Mouse (Mus musculus) CH12.LX (cell line): Measurements from ENCODE around the gene Klhl24. TPM values are rescaled to one million over a fixed set of nuclear protein-coding genes. Genes with fewer than 3 reads are reported as not detected.

Experiments used
- DNase-seq: peaks from one replicate; pipeline ENCODE4 v3.0.0-alpha.2; 2013; ENCODE audit errors: extremely low read depth
- H3K27ac ChIP-seq: 2 replicates; pipeline ENCODE4 v1.5.1; 2012; ENCODE audit warnings: low read depth, mild to moderate bottlenecking, control low read depth, moderate library complexity; ENCODE audit not compliant: insufficient read depth
- H3K27me3 ChIP-seq: replicated peaks from 2 replicates; pipeline ENCODE3; 2012; ENCODE audit warnings: inconsistent platforms
- H3K36me3 ChIP-seq, 2 experiments: replicated peaks in 1 of 2; 2 replicates each; pipeline versions ENCODE3 to v1.6.1; 2012; ENCODE audit warnings: inconsistent platforms in 1 of 2, low read length in 1 of 2, mild to moderate bottlenecking in 1 of 2, mixed read lengths in 1 of 2, moderate library complexity in 1 of 2; ENCODE audit not compliant: control insufficient read depth in 1 of 2, insufficient read depth in 1 of 2
- H3K4me1 ChIP-seq, 2 experiments: 2 replicates each; pipeline ENCODE4 v1.6.1; 2012; ENCODE audit warnings: inconsistent platforms in 1 of 2, moderate library complexity in 1 of 2; ENCODE audit not compliant: insufficient read depth in 2 of 2, control insufficient read depth in 1 of 2
- H3K4me2 ChIP-seq: 2 replicates; pipeline ENCODE4 v1.6.1; 2012; ENCODE audit warnings: low read depth, mild to moderate bottlenecking, control low read depth; ENCODE audit not compliant: poor library complexity, insufficient read depth, severe bottlenecking
- H3K4me3 ChIP-seq, 3 experiments: fragments of 150-350 bp in 1 of 3; sonication (generic) in 1 of 3; replicated peaks in 1 of 3; 2 replicates each; pipeline versions ENCODE3 to v1.5.1; 2011 to 2012; ENCODE audit warnings: low read depth in 2 of 3, low read length in 2 of 3, mild to moderate bottlenecking in 2 of 3, moderate library complexity in 2 of 3, control low read depth in 1 of 3, improper control_type of control experiment in 1 of 3, inconsistent platforms in 1 of 3, mixed read lengths in 1 of 3; ENCODE audit not compliant: poor library complexity in 1 of 3
- H3K79me2 ChIP-seq: replicated peaks from 2 replicates; pipeline ENCODE4 v1.6.1; 2012; ENCODE audit warnings: mild to moderate bottlenecking, moderate library complexity; ENCODE audit not compliant: control insufficient read depth, poor library complexity, insufficient read depth, severe bottlenecking; ENCODE audit errors: extremely low read depth
- H3K9ac ChIP-seq: 2 replicates; pipeline ENCODE4 v1.6.1; 2012; ENCODE audit warnings: low read depth, mild to moderate bottlenecking, control low read depth, moderate library complexity; ENCODE audit not compliant: insufficient read depth
- H3K9me3 ChIP-seq: replicated peaks from 2 replicates; pipeline ENCODE3; 2012; ENCODE audit warnings: low read length, inconsistent platforms, mixed read lengths
- BHLHE40 ChIP-seq: IDR thresholded peaks from 2 replicates; pipeline ENCODE4 v1.6.1; 2011; ENCODE audit warnings: mild to moderate bottlenecking, low read depth, low read length, improper control_type of control experiment
- CHD2 ChIP-seq: IDR thresholded peaks from 2 replicates; pipeline ENCODE4 v1.6.1; 2011; ENCODE audit warnings: low read length, improper control_type of control experiment
- CTCF ChIP-seq, 2 experiments: IDR thresholded peaks in 1 of 2; conservative IDR thresholded peaks in 1 of 2; 2 replicates each; pipeline ENCODE4 v1.5.1; 2011 to 2012; ENCODE audit warnings: low read depth in 2 of 2, low read length in 2 of 2, improper control_type of control experiment in 1 of 2, inconsistent platforms in 1 of 2, mild to moderate bottlenecking in 1 of 2, moderate library complexity in 1 of 2
- E2F4 ChIP-seq: IDR thresholded peaks from 2 replicates; pipeline ENCODE4 v1.6.1; 2011; ENCODE audit warnings: low read depth, low read length, improper control_type of control experiment; ENCODE audit not compliant: insufficient replicate concordance
- ELF1 ChIP-seq: IDR thresholded peaks from 2 replicates; pipeline ENCODE4 v1.6.1; 2014; ENCODE audit warnings: low read depth, mild to moderate bottlenecking, inconsistent platforms, low read length, improper control_type of control experiment
- ETS1 ChIP-seq: conservative IDR thresholded peaks from 2 replicates; pipeline ENCODE4 v1.6.1; 2012; ENCODE audit warnings: low read depth, mild to moderate bottlenecking, inconsistent platforms, low read length, improper control_type of control experiment, moderate library complexity
- HCFC1 ChIP-seq: IDR thresholded peaks from 2 replicates; pipeline ENCODE4 v1.6.1; 2012; ENCODE audit warnings: low read depth, mild to moderate bottlenecking, inconsistent platforms, low read length, improper control_type of control experiment
- IRF4 ChIP-seq: IDR thresholded peaks from 2 replicates; pipeline ENCODE4 v1.6.1; 2014; ENCODE audit warnings: low read depth, mild to moderate bottlenecking, inconsistent platforms, low read length, improper control_type of control experiment
- JUN ChIP-seq: IDR thresholded peaks from 2 replicates; pipeline ENCODE4 v1.6.1; 2011; ENCODE audit warnings: low read depth, mild to moderate bottlenecking, low read length, improper control_type of control experiment, moderate library complexity; ENCODE audit not compliant: insufficient read depth
- MAFK ChIP-seq: IDR thresholded peaks from 2 replicates; pipeline ENCODE4 v1.6.1; 2011; ENCODE audit warnings: low read length, improper control_type of control experiment; ENCODE audit not compliant: insufficient replicate concordance
- MEF2A ChIP-seq: IDR thresholded peaks from 2 replicates; pipeline ENCODE4 v1.6.1; 2014; ENCODE audit warnings: low read depth, mild to moderate bottlenecking, inconsistent platforms, low read length, improper control_type of control experiment, borderline replicate concordance
- MXI1 ChIP-seq: IDR thresholded peaks from 2 replicates; pipeline ENCODE4 v1.6.1; 2011; ENCODE audit warnings: mild to moderate bottlenecking, low read depth, low read length, improper control_type of control experiment
- MYC ChIP-seq: IDR thresholded peaks from 2 replicates; pipeline ENCODE4 v1.6.1; 2011; ENCODE audit warnings: low read depth, mild to moderate bottlenecking, improper control_type of control experiment, low read length
- NELFE ChIP-seq: IDR thresholded peaks from 2 replicates; pipeline ENCODE4 v1.6.1; 2011; ENCODE audit warnings: low read depth, low read length, improper control_type of control experiment
- SMC3 ChIP-seq: IDR thresholded peaks from 2 replicates; pipeline ENCODE4 v1.6.1; 2011; ENCODE audit warnings: low read depth, low read length, improper control_type of control experiment
- USF2 ChIP-seq: conservative IDR thresholded peaks from 2 replicates; pipeline ENCODE4 v1.6.1; 2011; ENCODE audit warnings: low read depth, low read length, improper control_type of control experiment
- ZC3H11A ChIP-seq: IDR thresholded peaks from 2 replicates; pipeline ENCODE4 v1.6.1; 2012; ENCODE audit warnings: low read depth, mild to moderate bottlenecking, inconsistent platforms, low read length, improper control_type of control experiment
- ZKSCAN1 ChIP-seq: IDR thresholded peaks from 2 replicates; pipeline ENCODE4 v1.6.1; 2012; ENCODE audit warnings: low read depth, inconsistent platforms, low read length, improper control_type of control experiment, borderline replicate concordance
- ZNF384 ChIP-seq: IDR thresholded peaks from 2 replicates; pipeline ENCODE4 v1.6.1; 2012; ENCODE audit warnings: low read depth, low read length, improper control_type of control experiment, inconsistent platforms
- dilution Hi-C: fragments of 300-500 bp; cut with MboI; formaldehyde crosslinking; loops from 2 replicates; pipeline ENCODE4 v1.14.3; 2020; ENCODE audit warnings: low sequenced_read_pairs; ENCODE audit not compliant: extremely low pct_unique_long_range_greater_than_20kb, extremely low pct_ligation_motif_present
- in situ Hi-C: fragments of 300-500 bp; cut with MboI; formaldehyde crosslinking; loops from 3 replicates; pipeline ENCODE4 v1.14.3; 2019; ENCODE audit warnings: low sequenced_read_pairs, low pct_ligation_motif_present, low pct_unique_long_range_greater_than_20kb, mixed read lengths
- polyA plus RNA-seq: library from polyadenylated mRNA; unstranded; fragments of >175 nt; gene quantifications from 2 replicates; pipeline ENCODE4 v1.2.1, GENCODE M21; 2012; ENCODE audit warnings: low read depth; ENCODE audit not compliant: insufficient read length
- total RNA-seq, 2 experiments: library from RNA; depleted of rRNA; stranded (reverse); fragments of 300-350 nt in 1 of 2; fragments of >200 nt in 1 of 2; gene quantifications; 2 replicates each; pipeline ENCODE4 v1.2.3; 2012 to 2014

Gene Klhl24
- total and polyA plus RNA-seq, 3 experiments: 15.9 to 31.1 (median 19.6) TPM

DNA sequence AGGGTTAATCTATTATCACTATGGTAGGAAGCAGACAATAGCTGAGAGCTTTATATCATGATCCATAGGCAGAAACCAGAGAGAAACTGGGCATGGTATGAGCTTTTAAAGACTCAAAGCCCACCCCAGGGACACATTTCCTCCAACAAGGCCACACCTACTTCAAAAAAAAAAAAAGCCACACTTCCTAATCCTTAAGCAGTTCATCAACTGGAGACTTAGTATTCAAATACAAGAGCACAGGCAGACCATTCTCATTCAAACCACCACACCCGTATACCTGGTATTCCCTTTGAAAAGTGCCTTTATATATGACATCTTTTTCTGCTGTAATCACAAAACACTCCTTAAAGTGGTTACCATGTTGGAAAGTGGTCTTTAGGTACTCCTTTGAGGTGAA, 12.7 kb upstream of the Klhl24 start:
- no peaks in the 10 kb centered on the region for H3K79me2 ChIP-seq
- no peak for TF ChIP-seq USF2
- TF ChIP-seq ZNF384: peak; percentile 30; the same call in 1 of the 2 replicates
- DNase-seq: no peak
- H3K9me3 ChIP-seq: peaks cover 6% of the 10 kb centered on the region
- peaks cover 2% of the 10 kb centered on the region for H3K27me3 ChIP-seq
- H3K36me3 ChIP-seq: no peaks in the 10 kb centered on the region
- H3K4me3 ChIP-seq: no peak overlapping the region
- peaks cover 2 to 49% of the 10 kb centered on the region in 2 experiments for H3K4me1 ChIP-seq
- H3K4me2 ChIP-seq: no peak overlapping the region
- H3K9ac ChIP-seq: no peak overlapping the region
- dilution Hi-C loops (no loop called here), in situ Hi-C loops (loop anchor here (25.0 kb wide), 1 partner anchor 347 kb away; no protein-coding TSS in a partner anchor)
- H3K27ac ChIP-seq: no peak overlapping the region

GRCm38 (mm10) chr16:20085250-20085905, 12.0 kb upstream of the Klhl24 start:
- no peaks in the 10 kb centered on the region for H3K36me3 ChIP-seq
- peaks cover 2 to 47% of the 10 kb centered on the region in 2 experiments for H3K4me1 ChIP-seq
- peaks cover 7% of the 10 kb centered on the region for H3K9me3 ChIP-seq
- no peak overlapping the region for H3K27ac ChIP-seq
- peaks cover 2% of the 10 kb centered on the region for H3K27me3 ChIP-seq
- peak overlapping the region; percentile 63; the same call in 1 of the 2 replicates for H3K4me2 ChIP-seq
- TF ChIP-seq IRF4: 0 out of 2 replicates have a peak, but pooled peaks have one; percentile 4
- TF ChIP-seq BHLHE40: peak; percentile 69
- no peak for TF ChIP-seq HCFC1
- dilution Hi-C loops: no loop called here
- DNase-seq: peak; percentile 74
- no peak overlapping the region for H3K4me3 ChIP-seq
- H3K9ac ChIP-seq: no peak overlapping the region
- in situ Hi-C loops: loop anchor here (25.0 kb wide), 1 partner anchor 348 kb away; no protein-coding TSS in a partner anchor
- no peaks in the 10 kb centered on the region for H3K79me2 ChIP-seq

GRCm38 (mm10) chr16:20086976-20087375, 10.4 kb upstream of the Klhl24 start:
- dilution Hi-C loops (no loop called here), in situ Hi-C loops (loop anchor here (25.0 kb wide), 1 partner anchor 350 kb away; no protein-coding TSS in a partner anchor)
- H3K36me3 ChIP-seq: no peaks in the 10 kb centered on the region
- H3K9me3 ChIP-seq: peaks cover 7% of the 10 kb centered on the region
- TF ChIP-seq JUN (no peak), NELFE (no peak), USF2 (no peak), MAFK (no peak), BHLHE40 (no peak), ZKSCAN1 (no peak), E2F4 (no peak), MEF2A (no peak), IRF4 (no peak), SMC3 (no peak), MXI1 (no peak), CHD2 (no peak), MYC (no peak), ZC3H11A (no peak), ETS1 (no peak), CTCF (conservative IDR thresholded peaks at IDR 0.05 in 1 of 2, IDR thresholded peaks at IDR 0.05 in 1 of 2; ENCODE audit: low read depth in 2 of 2, low read length in 2 of 2) (no peak), ELF1 (no peak), HCFC1 (no peak)
- TF ChIP-seq, all 38 proteins: peak for 0
- Histone ChIP-seq H3K27me3 (peaks cover 2% of the 10 kb centered on the region), H3K4me1 (peaks cover 2 to 47% of the 10 kb centered on the region in 2 experiments), H3K79me2 (no peaks in the 10 kb centered on the region), H3K4me2 (no peak overlapping the region), H3K9ac (no peak overlapping the region), H3K4me3 (no peak overlapping the region), H3K27ac (no peak overlapping the region)
- DNase-seq: no peak
